Mouse (Mus musculus) frontal cortex, postnatal 10 days (tissue): ENCODE results near the gene Prss32.
"Not testable (repeated sequence)": the region's sequence is repeated elsewhere in the genome, so short reads cannot be mapped to it uniquely, and the experiment has no call there.

Experiments used
- DNase-seq, 2 experiments: peaks; one replicate each; pipeline ENCODE4 v3.0.0; 2022; ENCODE audit warnings: low spot score in 2 of 2, mixed read lengths in 1 of 2

The Prss32 gene

DNA sequence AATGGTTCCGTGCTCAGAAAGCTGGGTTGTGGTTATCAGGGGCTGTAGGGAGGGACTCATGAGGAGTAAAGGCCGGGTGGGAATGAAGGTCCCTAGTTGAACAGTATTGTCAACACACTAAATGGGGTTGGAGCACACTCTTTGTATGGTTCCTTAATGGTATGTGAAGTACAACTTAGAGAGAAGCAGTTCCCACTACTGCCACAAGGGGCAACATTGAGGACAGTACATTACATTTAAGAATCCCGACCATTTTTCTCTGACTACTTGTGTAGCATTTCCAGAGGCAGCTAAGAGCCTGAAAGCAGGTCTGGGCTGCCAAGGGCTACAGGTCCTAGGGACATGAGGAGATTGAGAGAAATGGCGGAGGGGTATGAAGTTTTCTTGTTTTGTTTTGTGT is 2.5 kb upstream of the Prss32 start:
- DNase-seq, result peak in 1 of 2 experiments; percentile 46

DNA sequence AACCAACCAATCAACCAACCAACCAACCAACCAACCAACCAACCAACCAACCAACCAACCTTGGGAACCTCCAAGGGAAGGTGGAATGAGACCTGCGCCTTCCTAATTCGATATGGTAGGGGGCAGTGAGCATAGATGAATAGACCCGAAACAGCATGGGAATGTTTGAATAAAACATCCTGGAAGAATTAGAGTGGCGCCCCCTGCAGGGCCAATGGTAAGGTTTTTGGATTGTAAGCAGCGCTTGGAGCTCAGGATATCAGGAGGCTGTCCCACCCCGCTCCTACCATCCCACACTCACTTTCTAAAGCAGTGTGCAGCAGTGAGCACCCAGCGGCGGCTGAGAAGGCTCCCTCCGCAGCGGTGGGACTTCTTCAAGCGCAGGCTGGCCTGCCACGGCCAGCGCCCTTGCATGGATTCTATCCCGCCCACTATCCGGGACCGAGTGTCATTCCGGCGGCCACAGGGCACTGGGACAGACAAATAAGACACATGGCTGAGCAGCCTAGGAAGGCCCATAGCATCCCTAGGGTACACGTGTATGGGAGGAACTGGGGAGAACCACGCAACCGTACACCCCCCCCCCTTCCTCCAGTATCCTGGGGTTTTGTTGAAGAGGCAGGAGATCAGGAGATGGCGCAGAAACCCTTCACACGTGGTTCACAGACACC is 379 bp upstream of the Prss32 start:
- DNase-seq, result no peak

DNA sequence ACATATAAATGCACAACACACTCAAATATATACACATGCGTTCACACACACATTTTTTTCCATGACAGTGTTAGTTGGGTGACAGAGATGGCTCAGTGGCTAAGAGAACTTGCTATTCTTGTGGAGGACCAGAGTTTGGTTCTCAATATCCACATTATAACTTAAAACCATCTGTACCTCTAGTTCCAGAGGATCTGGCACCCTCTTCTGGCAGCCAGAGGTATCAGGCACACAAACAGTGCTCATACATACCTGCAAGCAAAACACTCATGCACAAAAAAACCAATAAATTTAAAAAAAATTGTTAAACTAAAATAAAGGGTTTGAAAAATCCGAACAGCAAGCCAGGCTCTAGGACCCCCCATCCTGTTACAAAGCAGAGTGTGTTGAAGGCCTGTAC is 6.4 kb downstream of the Prss32 start:
- DNase-seq, result no peak

DNA sequence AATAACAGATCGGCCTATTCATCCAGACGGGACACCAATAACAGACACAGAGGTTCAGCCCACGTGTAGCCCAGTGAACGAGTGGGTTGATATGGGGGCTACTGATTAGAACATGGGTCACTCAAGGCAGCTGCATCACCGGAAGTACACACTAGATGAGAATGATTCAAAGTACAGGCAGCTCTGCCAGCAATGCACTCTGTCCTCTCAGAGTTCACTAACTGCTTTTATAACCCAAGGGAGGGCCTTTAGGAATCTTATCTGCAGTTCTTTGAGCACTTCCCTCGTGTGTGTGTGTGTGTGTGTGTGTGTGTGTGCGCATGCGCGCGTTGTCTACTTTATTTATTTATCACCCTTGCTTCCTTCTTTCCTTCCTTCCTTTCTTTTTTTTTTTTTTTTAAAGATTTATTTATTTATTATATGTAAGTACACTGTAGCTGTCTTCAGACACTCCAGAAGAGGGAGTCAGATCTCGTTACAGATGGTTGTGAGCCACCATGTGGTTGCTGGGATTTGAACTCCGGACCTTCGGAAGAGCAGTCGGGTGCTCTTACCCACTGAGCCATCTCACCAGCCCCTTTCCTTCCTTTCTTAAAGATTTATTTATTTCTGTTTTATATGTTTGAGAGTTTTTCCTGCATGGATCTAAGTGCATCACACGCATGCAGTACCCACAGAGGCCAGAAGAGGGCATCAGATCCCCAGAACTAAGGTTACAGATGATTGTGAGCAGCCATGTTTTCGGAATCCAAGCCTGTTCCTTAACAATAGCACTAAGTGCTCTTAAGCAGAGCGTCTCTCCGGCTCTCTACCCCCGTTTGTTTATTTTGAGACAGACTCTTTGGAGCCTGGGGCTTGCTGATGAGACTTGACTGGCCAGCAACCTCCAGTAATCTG is 7.4 kb downstream of the Prss32 start:
- DNase-seq, result peak in 1 of 2 experiments; percentile 54

DNA sequence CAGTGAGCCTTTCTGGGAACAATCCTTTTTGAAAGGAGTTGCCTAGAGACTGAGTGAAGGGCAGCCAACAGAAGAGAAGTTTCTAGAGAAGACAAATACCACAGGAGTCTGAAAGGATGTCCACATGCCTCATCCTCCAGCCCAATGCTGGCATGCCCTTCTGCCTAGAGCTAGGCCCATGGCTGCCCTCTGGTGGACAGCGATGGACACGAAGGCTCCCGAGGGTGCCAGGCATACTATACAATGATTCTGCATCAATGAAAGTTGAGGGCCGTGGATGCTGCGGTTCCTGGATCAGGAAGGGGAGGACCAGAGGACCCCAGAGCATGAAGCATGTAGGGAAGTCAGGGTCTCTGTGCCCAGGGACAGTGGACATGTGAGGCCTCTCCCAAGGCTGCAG is 9.6 kb downstream of the Prss32 start:
- no peak for DNase-seq

DNA sequence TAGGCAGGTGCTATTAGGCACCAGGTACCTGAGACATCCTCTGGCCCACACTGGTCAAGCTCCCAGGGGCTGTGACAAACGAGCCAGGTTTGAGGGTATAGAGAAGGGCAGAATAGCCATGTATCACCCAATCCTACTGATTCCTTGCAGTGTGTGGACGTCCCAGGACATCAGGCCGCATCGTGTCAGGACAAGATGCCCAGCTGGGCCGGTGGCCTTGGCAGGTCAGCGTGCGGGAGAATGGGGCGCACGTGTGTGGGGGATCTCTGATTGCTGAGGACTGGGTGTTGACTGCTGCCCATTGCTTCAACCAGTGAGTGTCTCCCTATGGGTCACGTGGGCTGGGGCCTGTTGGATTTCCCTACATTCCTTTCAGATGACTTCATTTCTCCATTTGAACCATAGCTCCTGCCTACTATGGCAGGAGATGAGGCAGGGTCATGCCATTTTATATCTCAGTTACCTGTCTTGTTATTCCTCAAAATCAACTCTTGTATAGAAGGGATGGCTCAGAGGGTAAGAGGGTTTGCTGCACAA is 10.6 kb downstream of the Prss32 start:
- DNase-seq, result no peak

DNA sequence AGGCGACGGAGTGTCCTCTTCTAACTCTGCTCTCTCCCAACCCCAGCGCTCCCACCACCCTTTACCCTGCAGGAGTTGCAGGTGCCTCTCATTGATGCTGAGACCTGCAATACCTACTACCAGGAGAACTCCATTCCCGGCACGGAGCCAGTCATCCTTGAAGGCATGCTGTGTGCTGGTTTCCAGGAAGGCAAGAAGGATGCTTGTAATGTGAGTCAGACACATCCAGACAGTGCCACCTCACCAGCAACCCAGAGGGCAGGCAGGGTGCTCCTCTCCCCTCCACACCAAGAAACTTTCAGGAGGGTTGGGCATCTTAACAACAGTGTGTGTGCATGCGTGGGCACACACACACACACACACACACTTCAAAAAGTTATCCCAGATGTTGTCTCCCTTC is 13.5 kb downstream of the Prss32 start:
- DNase-seq, result no peak

DNA sequence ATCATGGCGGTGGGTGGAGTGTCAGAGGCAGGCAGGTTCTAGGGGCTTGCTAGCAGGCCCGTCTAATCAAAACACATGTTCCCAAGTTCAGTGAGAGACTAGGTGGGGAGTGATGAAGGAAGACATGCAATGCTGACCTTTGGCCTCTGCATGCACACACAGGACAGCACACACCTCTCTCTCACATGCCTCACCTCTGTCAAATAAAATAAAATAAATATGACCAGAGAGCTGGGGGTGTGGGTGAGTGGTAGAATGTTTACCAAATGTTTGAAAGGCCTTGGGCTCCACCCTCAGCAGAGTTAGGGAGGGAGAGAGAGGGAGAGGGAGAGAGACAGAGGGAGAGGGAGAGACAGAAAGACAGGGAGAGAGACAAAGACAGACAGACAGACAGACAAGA is 14.3 kb downstream of the Prss32 start:
- DNase-seq, result no peak

DNA sequence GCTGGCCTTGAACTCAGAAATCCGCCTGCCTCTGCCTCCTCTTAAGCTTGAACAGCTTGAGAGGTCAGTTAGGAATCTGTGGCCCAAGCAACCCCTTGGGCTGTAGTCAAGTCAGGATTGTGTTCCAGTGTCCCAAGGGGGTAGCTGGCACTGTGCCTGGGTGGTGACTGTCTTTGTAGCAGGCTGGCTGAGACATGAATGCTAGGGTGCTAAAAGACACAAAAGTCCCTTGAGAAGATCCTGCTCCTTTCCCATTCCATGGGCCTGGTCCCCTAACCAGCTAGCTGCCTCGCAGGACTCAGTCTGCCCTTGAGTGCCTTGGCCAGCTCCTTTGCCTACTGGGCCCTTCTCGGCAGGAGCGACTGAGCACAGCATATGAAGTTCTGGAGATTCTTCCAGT is 19.3 kb downstream of the Prss32 start:
- DNase-seq, result no peak

DNA sequence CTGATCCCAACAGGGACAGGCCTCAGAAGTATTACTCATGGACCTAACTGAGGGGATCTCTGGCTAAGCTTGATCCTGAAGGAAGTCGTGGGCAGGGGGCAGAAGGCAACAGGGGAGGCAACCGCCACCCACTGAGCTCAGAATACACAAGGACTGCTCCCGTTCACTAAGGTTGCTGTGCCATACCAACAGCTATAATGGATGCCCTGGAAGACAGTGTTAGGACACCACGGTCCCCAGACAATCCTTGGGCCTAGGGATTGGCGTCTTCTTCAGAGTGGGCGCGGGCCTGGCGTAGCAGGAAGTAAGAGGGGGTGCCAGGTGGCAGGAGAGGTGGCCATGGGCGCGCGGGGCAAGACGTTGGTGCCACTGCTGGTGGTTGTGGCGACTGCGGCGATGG is 24.1 kb downstream of the Prss32 start, which contains the start of gene Prss21:
TSS of gene Prss21 (plus strand) at position 301 of the 400 bp plus-strand sequence.
- DNase-seq, result no peak

DNA sequence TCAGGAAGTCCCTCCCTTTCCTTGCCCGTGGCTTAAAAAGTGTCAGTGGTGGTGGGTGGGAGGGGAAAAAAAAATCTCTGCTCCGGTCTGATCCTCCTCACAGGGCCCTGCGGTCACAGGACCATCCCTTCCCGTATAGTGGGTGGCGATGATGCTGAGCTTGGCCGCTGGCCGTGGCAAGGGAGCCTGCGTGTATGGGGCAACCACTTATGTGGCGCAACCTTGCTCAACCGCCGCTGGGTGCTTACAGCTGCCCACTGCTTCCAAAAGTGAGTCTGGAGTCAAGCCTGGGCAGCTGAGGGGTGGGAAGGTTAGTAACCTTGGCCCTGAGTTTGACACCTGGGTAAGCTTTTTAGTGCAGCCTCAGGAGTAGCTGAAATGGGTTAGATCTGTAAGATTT is 24.9 kb downstream of the Prss32 start:
- no peak for DNase-seq

DNA sequence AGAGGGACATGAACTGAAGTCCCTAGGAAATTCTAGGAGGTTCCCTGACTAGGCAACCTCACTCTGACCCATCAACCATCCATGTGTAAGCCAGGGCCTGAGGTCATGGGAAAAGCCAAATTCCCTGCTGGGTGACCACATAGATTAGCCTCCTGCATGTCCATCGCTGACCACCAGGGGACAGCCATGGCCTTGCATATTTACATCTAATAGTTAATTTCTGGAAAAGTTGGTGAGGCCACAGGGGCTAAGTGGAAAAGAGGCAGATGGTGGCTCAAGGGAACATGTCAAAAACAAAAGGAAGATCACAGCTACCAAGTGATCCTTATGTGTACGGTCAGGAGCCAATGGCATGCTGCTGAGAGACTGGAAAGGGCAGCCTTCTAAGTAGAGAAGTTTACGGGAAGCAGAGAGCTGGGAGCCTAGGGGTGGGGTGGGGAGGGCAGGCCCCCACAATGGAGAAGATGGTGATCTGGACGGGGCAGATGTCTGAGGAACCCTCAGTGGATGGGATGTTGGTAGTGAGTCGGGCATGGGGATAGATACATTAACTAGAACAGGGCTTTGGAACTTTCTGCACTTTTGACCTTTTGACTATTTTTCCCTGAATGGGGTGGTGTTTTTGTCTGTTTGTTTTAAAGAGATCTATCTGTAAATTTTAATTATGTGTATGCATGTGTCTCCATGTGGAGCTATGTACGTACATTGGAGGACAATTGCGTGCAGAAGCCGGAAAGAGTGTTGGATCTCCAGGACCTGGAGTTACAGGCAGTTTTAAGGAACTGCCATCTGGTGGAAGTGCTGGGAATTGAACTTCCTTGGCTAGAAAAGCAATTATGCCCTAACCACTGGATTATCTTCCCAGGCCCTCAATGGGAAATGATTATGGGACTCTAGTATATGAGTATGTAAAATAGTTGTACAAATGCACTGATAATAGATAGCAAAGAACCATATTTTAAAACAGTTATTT is 30.5 kb downstream of the Prss32 start:
- DNase-seq, result peak in 1 of 2 experiments; percentile 24

DNA sequence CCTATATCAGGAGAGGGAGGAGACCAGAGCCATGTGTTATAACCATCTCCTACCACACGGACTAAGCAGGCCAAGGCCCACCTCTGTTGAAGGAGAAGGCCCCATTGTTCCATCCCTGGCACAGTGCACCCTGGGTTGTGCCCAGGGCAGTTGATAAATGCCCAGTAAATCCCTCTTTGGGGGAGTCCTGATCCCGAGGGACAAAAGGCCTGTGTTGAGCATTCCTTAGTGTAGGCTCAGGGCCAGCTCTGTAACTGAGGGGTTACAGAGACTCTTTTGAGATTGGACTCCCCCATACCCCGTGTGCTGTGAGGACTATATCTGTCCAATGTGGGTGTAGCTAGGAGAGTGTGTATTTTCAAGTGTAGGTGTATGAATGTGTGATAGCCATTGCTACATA is 33.1 kb downstream of the Prss32 start:
- peak in 1 of 2 experiments; percentile 20 for DNase-seq

DNA sequence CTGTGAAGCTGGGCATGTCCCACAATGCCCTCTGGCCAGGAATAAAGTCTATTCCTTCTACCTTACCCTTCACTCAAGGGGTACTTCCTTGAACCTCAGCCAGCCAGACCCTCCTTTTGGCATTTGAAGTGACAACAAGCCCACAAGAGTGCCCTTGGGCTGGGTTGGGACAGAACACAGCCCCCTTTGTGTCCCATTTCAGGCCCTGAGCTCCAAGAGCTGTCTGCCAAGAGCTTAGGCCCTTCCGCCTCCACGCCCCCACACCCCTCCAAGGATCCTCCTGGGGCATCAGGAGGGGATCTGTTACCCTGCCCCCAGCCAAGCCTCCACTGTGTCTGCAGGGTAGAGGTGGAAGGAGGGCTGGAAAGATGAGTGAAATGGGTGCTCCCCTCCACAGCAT is 33.5 kb downstream of the Prss32 start:
- DNase-seq, result no peak

DNA sequence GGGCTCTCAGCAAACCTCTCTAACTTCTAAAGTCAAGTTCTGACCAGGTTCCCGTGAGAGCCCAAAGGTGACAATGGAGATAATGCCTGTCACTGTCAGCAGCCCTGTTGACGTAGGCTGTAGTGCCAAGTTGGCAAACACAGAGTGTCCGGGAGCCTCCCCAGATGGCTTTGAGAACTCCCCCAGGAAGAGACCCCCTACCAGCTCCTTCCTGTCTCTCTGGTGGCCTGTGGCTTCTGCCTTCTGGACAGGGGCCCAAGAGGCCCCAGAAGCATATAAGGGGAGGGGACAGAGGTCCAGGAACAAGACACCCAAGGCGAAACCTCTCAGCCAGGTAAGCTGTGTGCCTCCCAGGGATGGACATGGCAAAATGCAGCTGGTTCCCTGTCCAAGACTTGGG is 36.9 kb downstream of the Prss32 start, which contains the start of the genes Dcpp1 and Dcpp2:
TSS of gene Dcpp1 (plus strand) at position 301 of the 400 bp plus-strand sequence.
TSS of gene Dcpp2 (plus strand) at position 305 of the 400 bp plus-strand sequence.
- not testable (repeated sequence) for DNase-seq
